Mouse (Mus musculus) small intestine, adult 2 months (tissue): ENCODE measurements around the gene Bzw2.

Source experiments
- CTCF ChIP-seq: fragments of 200-500 bp; IDR thresholded peaks from 2 replicates; pipeline ENCODE4 v1.5.1; 2012; ENCODE audit warnings: low read depth, mild to moderate bottlenecking, control low read depth, inconsistent platforms, low read length, moderate library complexity, mixed read lengths; ENCODE audit not compliant: insufficient replicate concordance, insufficient read length; ENCODE audit errors: extremely low read depth
- POLR2A ChIP-seq: fragments of 200-500 bp; IDR thresholded peaks from 2 replicates; pipeline ENCODE4 v1.6.1; 2012; ENCODE audit warnings: low read depth, mild to moderate bottlenecking, control low read depth, inconsistent platforms, low read length, moderate library complexity

GRCm38 (mm10) chr12:36150265-36150664, 7.6 kb downstream of the Bzw2 start:
- TF ChIP-seq CTCF = no peak
- no peak for TF ChIP-seq POLR2A
